Mouse (Mus musculus): ENCODE results near the gene Scimp.
"Not testable (repeated sequence)": the region's sequence is repeated elsewhere in the genome, so short reads cannot be mapped to it uniquely, and the experiment has no call there.

Scimp gene

DNA sequence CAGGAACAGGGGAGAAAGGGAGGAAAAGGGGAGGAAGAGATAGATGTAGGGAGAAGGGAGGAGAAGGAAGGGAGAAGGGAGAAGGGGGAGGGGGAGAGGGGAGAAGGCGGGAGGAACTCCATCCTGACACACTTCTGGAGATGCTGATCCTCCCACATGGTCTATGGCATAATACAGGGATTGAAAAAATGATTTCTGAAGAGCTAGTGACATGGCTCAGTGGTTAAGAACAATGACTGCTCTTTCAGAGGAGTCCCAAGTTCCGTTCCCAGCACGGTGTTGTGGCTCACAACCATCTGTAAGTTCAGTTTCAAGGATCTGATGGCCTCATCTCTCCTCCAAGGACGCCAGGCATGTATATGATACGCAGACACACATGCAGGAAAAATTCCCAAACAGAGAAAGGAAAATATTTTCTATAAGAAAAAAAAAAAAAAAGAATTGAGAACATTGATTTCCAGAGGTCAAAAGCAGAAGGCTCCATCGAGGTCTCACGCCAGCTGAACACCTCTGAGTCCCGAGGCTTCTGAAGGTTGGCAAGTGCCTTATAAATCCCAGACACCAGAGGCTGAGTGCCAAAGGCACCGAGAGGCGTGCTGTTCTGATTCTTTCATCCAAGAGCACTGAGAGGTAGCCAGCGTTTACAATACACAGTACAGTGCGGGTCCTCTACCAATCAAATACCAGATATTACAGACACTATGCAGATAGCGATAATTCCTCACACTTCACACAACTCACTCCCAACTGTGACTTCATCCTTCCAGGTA lies 730 bp downstream of the Scimp start:
- no peak for DNase-seq (ENCODE audit: low spot score)

DNA sequence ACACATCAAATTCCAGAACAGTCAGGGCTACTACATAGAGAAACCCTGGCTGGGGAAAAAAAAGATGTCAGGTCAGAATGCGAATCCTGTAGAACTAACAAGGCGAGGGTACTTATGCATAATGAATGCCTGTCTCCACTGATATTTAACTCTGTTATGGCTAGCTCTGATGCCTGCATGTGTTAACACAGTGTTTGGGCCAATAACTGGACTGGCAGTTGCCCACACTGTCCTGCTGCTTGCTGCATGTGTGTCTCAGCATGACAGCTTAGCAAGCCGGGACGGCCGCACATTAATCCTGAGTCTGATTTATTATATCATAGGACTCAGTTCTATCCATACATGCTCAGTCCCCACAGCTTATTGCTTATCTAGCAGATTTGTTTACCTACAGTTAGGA lies 1.3 kb downstream of the Scimp start:
- no peak for DNase-seq (ENCODE audit: low spot score)

DNA sequence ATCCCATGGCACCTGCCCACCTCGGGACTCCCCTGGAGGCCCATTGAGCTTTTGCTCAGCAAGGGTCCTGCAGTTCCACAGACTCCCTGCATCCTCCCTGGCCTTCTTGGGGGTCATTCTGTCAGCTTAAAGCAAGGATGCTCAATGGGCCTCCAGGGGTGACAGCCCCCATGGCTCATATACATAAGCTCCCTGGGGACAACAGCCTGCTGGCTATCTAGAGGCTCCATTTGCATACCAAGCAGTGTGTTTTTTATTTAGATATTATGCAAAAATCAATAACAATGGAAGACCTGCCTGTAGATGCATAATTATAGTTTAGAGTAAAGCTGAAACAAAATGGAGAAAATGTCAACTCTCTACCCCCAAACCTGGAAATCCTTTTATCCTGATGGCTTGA lies 3.4 kb downstream of the Scimp start:
- DNase-seq (ENCODE audit: low spot score) = no peak

DNA sequence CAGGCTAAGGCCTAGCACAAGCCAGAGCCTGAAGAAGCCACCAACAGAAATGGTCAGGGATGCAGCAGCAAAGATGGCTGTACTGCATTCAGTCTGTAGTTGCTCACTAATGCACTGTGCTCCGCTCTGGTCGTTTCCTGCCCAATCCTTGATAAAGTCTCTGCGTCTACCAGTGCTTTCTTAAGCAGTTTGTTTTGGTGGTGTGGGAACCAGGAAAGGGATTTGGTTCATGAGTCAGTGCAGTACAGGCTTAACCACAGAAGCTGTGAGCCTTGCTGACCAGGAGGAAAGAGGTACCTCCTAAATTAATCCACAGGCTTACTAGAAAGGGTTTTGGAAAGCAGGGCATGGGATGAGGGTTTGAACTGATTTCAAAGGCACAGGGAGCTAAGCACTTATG lies 4.3 kb downstream of the Scimp start:
- DNase-seq (ENCODE audit: low spot score) = no peak

DNA sequence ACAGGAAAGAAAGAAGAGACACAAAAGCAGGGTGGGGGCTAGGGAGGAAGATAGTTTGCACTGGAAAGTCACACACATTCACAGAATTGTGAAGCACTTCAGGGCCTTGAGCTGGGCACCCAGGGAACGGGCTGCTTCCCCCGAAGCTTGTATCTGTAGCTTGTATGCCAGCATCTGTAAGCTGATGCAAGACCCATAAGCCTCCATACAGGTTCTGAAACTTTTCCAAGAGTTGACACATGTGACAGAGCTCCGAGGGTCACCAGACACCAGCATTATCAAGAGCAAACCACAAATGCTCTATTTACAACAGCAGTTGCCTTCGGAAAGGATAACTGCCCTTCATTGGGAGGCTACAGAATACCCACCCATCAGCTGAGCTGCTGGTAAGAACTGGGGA lies 4.8 kb downstream of the Scimp start:
- no peak for DNase-seq (ENCODE audit: low spot score)

DNA sequence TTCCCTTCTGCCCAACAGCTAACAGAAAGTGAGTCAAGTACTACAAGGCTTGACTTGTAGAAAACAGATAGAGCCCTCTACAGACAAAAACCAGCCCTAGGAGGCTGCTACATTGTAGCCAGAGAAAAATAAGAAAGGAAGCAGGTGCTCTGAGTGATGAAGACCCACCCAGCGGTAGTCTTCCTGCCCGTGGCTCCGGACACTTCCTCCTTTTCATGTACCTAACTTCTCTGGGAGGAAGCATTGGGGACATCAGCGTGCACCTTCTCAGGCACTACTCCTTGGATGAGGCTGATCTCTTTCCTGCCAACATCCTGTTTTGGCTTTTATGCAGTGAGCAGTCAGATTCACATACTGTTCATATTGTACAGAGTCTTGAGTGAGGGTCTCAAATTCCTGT lies 5.7 kb downstream of the Scimp start:
- DNase-seq (ENCODE audit: low spot score) = no peak

DNA sequence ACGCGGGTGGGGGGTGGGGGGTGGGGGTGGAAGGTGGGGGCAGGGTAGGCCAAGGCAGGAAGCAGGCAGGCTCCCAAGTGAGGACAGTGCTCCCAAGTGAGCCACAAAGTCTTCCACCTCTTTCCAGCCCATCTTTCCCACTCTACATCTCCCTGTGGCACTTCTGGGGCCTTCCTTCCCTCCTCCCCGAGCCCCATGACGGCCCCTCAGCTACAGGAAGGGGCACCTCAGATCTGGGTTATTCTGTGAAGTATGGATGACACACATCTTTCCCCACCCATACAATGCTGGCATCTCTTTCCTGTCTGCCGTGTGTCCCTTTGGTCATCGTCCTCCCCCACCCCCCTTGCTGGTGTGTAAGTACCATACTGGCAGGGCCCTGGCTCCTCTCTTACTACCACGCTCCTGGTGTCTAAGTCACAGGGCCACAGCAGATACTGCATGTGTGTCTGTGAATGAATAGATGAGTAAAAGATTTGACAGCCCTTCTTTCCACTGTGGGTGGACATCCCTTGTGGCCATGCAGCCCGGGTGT lies 6.7 kb downstream of the Scimp start:
- DNase-seq (ENCODE audit: low spot score) = no peak

DNA sequence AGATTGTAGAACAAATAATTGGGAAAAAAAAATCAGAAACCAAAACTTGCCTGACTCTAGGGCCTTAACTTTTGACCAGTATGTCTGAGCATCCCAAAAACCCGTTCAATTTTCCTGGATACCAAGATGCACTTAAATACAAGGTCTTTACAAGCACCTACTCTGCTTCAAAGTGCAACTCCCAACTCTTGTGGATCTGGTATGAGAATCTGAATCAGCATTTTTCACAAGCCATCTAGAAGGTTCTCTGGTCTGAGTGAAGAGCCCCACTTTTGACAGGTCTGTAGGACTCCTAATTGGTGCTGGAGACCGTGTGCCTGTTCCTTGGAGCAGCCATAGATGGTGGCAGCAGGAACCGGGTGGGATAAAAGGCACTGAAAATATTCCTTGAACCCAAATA lies 8.0 kb downstream of the Scimp start:
- DNase-seq (ENCODE audit: low spot score) = no peak

DNA sequence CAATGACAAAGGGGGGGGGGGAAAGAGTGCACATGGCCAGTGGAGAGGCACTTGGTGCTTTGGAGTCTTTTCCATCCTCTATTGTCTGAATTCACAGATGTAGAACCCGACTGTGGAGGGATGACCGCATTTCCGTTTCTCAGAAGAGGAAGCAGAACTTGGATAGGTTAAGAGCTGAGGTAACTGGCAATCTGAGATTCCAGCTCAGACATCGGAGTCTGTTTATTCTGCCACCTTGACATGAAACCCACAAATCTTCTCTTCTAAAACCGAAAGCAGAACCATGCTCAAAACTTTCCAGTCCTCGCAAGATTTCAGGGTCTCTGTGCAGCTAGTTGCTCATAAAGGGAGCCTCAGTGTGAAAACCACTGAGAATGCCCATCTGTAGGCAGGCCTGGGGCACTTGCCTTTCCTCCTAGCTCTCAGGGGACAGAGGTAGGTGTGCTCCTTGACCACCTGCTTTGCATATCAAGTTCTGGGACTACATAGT lies 8.6 kb downstream of the Scimp start:
- no peak for DNase-seq (ENCODE audit: low spot score)

DNA sequence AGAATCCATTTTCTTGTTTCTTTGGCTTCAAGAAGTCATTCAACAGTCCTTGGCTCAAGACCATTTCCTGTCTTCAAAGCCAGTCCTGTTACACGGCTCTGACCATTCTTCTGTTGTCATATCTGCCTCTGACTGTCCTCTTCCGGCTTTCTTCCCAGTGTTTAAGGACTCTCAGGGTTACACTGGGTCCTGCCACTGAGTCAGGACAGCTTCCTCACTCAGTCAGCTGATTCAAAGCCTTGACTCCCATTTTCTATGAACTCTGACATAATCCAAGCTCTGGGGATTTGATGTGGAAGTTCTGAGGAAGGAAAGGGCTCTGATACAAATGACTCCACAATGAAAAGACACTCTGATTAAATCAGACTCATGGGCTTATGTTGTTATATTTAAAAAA lies 9.5 kb downstream of the Scimp start:
- no peak for DNase-seq (ENCODE audit: low spot score)

DNA sequence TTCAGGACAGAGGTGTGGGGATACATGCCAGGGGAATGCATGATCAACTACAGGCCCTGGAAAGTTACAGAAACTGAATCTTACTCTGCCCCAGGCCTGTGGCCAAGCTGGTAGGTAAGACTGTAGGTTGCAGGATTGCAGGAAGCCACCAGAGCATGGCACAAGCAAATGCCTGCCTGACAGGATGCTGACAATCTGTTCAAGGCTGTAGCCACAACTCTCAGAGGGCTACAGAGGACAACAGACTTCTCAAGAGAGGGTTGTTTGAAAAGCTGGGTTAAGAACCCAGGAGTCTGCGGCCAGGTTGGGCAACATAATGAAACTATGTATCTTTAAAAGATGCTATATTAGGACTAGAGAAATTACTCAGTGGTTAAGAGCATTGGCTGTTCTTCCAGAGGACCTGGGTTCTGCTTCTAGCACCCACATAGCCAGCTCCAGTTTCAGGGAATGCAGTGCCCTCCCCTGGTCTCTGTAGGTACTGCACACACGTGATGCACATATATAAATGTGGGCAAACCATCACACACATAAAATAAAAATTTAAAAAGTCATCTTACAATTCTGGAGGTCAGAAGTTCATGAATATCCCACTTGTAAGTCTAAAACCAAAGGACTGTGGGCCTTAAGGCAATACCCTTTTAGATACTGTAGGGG lies 10.1 kb downstream of the Scimp start:
- DNase-seq (ENCODE audit: low spot score) = no peak

DNA sequence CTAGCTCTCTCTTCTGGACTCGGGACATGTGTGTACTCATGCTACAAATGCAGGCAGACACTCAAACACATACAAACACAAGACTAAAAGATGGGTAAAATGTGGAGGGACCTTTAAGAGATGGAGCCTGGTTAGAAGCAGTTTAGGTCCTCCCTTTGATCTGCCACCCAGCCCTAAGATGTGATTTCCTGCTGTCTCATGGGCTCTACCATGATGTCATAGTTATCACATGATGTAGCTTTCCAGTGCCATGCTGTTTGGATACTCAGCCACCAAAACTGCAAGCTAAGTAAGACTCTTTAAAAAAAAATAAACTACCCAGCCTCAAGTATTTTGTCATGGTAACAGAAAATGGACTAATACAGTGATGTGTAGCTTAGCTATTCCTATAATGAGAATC lies 20.0 kb downstream of the Scimp start:
- no peak for DNase-seq (ENCODE audit: low spot score)

DNA sequence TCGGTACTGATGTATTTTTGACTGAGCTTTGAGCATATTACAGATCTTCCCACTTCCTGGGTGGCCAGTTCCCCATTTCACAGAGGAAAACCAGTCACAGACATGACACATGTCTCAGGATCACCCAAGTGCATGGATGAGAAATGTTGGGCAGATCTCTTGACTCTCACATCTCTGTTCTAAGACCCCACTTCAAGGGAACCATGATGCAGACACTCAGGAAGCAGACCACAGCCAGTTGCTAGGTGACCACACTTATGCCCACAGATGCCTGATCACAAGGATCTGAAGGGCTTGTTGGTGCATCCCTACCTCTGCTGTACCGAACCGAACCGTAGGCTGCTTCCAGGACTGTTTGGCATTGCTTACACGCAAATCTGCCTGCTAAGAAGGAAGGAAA lies 20.7 kb downstream of the Scimp start:
- no peak for DNase-seq (ENCODE audit: low spot score)

DNA sequence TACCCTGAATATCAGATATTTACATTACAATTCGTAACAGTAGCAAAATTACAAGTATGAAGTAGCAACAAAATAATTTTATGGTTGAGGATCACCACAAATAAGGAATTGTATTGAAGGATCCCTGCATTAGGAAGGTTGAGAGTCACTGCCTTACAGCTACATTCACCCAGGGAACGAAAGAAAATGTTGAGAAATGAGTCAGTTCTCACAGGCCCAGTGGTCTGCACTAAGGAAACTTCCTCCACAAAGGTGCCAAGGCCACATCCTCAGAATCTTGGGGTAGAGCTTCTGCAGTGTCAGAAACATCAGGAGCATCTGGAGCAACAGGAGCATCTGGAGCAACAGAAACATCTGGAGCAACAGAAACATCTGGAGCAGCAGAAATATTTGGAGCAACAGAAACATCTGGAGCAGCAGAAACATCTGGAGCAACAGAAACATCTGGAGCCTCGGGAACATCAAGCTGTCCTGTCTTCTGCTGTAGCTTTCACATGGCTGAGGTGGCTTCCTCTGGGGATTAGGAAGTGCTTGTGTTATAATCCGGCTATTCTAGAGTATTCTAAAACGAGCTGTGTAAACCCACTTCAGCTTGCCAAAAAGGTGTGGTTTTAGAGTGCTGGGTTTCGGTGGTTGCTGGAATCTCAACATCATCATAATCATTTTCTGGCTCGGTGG lies 21.4 kb downstream of the Scimp start:
- no peak for DNase-seq (ENCODE audit: low spot score)

DNA sequence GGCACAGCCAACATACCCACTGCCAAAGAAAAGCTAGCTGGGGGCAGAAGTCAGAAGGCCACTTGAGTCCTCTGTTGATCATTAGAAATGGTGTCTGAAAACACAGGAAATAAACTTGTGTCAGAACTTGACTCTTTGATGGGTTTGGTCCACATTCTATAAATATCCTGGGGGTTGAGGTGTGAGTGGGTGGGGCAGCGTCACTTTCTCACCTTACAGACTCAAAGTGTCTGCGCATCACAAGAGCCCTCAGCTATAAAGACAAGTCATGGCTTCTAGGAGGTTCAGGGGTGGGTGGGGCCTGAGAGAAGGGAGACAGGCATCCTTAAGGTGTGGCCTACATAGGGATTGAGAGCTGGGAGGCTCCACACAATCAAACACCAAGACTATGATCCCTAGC lies 22.0 kb downstream of the Scimp start:
- DNase-seq (ENCODE audit: low spot score) = no peak

DNA sequence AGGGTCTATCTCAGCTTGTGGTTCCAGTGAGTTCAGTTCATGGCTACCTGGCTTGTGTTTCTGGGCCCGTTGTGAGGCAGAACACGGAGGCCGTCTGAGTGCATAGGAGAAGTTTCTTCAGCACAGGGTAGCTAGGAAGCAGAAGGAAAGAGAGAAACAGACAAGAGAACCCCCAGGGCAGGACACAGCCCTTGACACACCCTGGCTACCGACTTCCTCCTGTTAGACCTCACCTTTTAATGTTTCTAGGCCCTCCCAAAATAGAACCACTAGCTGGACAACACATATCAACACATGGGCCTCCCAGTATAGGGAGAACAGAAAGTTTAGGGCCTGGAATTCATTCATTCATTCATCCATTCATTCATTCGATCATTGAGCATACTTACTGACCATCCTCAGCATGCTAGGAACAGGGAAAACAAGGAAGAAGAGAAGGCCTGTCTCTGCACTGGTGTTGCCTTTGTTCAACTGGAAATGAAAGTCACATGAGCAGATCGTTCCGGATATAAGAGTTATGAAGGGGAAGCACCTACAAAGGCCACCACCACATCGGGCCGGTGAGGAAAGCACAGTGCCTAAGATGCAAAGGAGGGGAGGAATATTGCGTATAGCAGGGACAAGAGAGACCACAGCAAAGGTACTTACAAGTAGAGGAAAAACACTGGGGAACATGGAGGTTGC lies 23.3 kb downstream of the Scimp start:
- no peak for DNase-seq (ENCODE audit: low spot score)

DNA sequence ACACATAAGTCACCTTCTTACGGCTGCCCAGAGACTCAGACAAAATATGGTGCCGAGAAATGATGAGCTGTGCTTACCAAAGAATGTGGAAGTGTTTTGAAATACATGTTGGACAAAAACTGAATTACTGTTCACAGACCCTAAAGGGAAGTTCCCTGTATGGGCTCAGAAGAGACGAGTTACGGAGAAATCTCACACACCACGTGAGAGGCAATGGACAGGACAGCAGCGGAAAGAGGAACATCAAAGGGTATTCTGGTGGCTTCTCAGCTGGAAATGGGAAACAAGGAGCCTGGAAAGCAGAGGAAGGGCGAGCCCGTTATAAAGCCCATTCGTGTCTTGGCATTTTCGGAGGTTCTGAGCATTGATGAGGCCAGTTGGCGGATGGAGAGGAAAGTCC lies 25.3 kb downstream of the Scimp start:
- DNase-seq (ENCODE audit: low spot score) = no peak

DNA sequence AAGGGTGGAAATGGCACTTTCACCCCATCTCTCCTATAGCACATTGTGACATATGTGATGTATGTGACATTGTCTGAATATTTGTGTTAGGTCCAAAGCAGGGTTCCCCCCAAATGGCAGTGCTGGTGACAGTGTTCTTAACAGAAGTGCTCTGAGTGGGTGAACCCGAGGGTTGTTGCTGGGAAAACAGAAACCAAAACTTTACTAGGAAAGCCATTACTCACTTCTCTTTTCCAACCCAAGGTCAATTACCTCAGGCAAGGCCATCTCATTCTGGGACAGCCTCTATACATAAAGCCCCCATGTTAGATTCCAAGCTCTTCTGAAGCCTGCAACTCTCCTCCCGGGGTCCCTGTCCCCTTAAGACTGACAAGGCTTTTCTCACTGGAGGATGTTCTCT lies 26.5 kb downstream of the Scimp start:
- DNase-seq (ENCODE audit: low spot score) = no peak

DNA sequence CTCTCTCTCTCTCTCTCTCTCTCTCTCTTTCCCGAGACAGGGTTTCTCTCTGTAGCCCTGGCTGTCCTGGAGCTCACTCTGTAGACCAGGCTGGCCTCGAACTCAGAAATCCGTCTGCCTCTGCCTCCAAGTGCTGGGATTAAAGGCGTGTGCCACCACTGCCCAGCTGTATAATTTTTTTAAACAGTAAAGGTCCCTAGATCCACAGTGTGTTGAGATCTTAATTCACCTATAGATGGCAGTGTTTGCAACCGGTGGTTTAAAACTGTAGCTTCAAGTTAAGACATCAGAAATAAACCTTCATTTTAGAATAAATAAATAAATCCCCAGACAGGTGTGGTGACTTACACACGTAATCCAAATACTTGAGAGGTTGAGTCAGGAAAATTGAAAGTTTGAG lies 34.3 kb downstream of the Scimp start:
- not testable (repeated sequence) for DNase-seq (ENCODE audit: low spot score)

DNA sequence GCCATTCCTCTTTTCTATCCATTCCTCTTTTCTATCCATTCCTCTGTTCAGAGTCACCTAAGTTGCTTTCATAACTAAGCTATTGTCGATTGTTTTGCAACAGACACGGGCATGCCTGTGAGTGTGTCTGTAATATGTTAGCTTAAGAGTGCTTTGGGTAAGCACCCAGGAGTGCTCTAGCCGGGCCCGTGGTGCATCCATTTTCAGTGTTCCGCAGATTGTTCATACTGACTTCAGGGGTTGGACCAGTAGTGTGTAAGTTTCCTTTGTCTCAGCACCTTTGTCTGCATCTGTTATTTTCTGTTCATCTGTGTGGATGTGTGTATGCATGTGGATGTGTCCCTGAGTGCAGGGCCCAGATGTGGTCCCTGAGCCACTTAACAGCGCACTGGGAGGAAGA lies 34.8 kb downstream of the Scimp start:
- no peak for DNase-seq (ENCODE audit: low spot score)

DNA sequence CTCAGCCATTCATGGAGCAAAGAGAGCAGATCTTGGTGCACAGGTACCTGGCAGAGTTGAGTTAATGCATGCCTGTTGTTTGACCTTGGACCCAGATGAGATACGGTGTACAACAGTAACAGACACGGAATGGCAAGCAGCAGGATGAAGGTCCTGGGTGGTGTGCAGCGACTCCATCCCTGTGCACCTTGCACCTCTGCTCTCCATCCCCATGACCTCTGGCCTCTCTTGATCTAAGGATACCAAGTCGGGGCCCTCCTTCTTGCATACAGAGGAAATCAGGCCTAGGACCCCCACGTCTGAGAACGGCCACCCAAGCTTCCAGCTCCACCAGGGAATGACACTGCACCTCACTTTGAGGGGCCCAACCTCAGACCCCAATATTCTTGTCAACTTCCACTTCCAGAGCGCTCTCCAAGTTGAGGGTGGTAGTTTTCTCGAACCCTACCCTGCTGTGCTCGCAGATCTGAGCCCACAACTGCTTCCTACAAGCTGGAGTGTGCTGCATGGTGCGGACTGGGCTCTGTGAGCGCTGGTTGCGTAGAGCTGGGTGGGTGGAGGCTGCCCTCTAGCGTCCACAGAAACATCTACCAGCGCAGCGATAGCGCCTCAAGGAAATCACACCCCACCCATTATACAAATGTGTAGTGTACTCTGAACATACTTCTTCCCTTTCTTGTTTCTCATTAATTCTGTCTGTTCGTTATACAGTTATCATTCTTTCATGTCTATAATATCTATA lies 35.4 kb downstream of the Scimp start:
- no peak for DNase-seq (ENCODE audit: low spot score)

DNA sequence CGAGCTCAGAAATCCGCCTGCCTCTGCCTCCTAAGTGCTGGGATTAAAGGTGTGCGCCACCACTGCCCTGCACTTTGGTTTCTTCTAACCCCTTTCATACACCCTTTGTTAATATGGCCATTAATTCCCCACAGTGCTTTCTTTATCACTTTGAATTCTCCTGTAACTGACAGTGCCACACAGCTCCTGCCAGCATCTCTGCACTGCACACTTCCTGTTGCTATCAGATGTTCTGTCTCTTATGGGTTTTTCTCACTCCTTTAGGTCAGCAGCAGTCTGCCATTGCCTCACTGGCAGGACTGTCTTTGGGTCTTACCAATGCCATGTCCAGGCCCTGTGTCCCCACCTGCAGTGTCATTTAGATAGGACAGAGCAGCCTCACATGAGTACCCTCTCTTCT lies 41.6 kb downstream of the Scimp start:
- no peak for DNase-seq (ENCODE audit: low spot score)
